Mouse (Mus musculus) midbrain, embryonic 16.5 days (tissue): ENCODE results near the gene Olfr136. TPM values are rescaled to one million over a fixed set of nuclear protein-coding genes. Genes with fewer than 3 reads are reported as not detected.

ENCODE experiments used
- ATAC-seq: fragments of 200-750 bp; cut with Nextera tagmentation; 2 replicates; pipeline ENCODE4 v1.8.0; 2017; ENCODE audit warnings: moderate TSS enrichment
- H3K27ac ChIP-seq: fragments of 300-500 bp; sonication (generic); 2 replicates; pipeline ENCODE4 v1.5.1; 2014; ENCODE audit warnings: mild to moderate bottlenecking, low read length, mixed read lengths
- H3K27me3 ChIP-seq: fragments of 300-500 bp; sonication (generic); 2 replicates; pipeline ENCODE4 v1.6.1; 2014; ENCODE audit warnings: low read depth, low read length, mixed read lengths; ENCODE audit not compliant: control insufficient read depth, insufficient read depth
- H3K36me3 ChIP-seq: fragments of 300-500 bp; sonication (generic); 2 replicates; pipeline ENCODE4 v1.6.1; 2014; ENCODE audit warnings: mild to moderate bottlenecking, low read length, moderate library complexity, mixed read lengths; ENCODE audit not compliant: control insufficient read depth, insufficient read depth
- H3K4me1 ChIP-seq: fragments of 300-500 bp; sonication (generic); 2 replicates; pipeline ENCODE4 v1.6.1; 2014; ENCODE audit warnings: mild to moderate bottlenecking, low read length, mixed read lengths; ENCODE audit not compliant: control insufficient read depth, insufficient read depth
- H3K4me2 ChIP-seq: fragments of 300-500 bp; sonication (generic); 2 replicates; pipeline ENCODE4 v1.6.1; 2014; ENCODE audit warnings: mild to moderate bottlenecking, low read length, mixed read lengths
- H3K4me3 ChIP-seq: fragments of 300-500 bp; sonication (generic); 2 replicates; pipeline ENCODE4 v1.5.1; 2014; ENCODE audit warnings: low read depth, mild to moderate bottlenecking, low read length, moderate library complexity, mixed read lengths
- H3K9ac ChIP-seq: fragments of 300-500 bp; sonication (generic); 2 replicates; pipeline ENCODE4 v1.6.1; 2014; ENCODE audit warnings: low read depth, low read length, mixed read lengths
- H3K9me3 ChIP-seq: fragments of 300-500 bp; sonication (generic); replicated peaks from 2 replicates; pipeline ENCODE4 v1.6.1; 2014; ENCODE audit warnings: mild to moderate bottlenecking, low read length, mixed read lengths; ENCODE audit not compliant: control insufficient read depth, poor library complexity, severe bottlenecking
- polyA plus RNA-seq: library from polyadenylated mRNA; unstranded; fragments of >200 nt; fragmentation: Nextera tagmentation; extraction: Ambion mirVana; gene quantifications from 2 replicates; pipeline ENCODE4 v1.2.1, GENCODE M21; 2015

The Olfr136 gene
- polyA plus RNA-seq, result not detected in 2 replicates

- Histone ChIP-seq H3K36me3 (no peaks in the 10 kb centered on the region), H3K9ac (no peak within 1 kb of the TSS), H3K4me3 (no peak within 1 kb of the TSS), H3K4me2 (no peak within 1 kb of the TSS), H3K9me3 (no peaks in the 10 kb centered on the region), H3K27me3 (no peaks in the 10 kb centered on the region), H3K27ac (no peak within 1 kb of the TSS), H3K4me1 (no peaks in the 10 kb centered on the region)
- ATAC-seq, result no peak
Measured at GRCm38 (mm10) chr17:38329531-38329930, at the start of gene Olfr136. Gene Olfr136, plus strand, starts transcription at chr17:38329831.

- H3K4me2 ChIP-seq, result no peak within 1 kb of the TSS
- ATAC-seq, result no peak
- H3K36me3 ChIP-seq, result no peaks in the 10 kb centered on the region
- 0 out of 2 replicates have a peak, but pooled peaks cover 2% of the 10 kb centered on the region for H3K9me3 ChIP-seq
- H3K27me3 ChIP-seq, result no peaks in the 10 kb centered on the region
- no peak within 1 kb of the TSS for H3K4me3 ChIP-seq
- H3K4me1 ChIP-seq, result no peaks in the 10 kb centered on the region
- H3K27ac ChIP-seq, result no peak within 1 kb of the TSS
- H3K9ac ChIP-seq, result no peak within 1 kb of the TSS
Measured at GRCm38 (mm10) chr17:38307470-38307869, 22.2 kb upstream of the Olfr136 start, which contains the start of gene Olfr137. Gene Olfr137, minus strand, starts transcription at chr17:38307570.

Other genes with a start within 250 kb of the Olfr136 start
- not detected in 2 replicates for gene Olfr131, start 241.1 kb upstream of the Olfr136 start, polyA plus RNA-seq
- not detected in 2 replicates for gene Olfr132, start 195.3 kb upstream of the Olfr136 start, polyA plus RNA-seq
- gene Olfr133, start 184.6 kb upstream of the Olfr136 start, polyA plus RNA-seq, result not detected in 2 replicates
- gene Olfr134, start 158.4 kb upstream of the Olfr136 start, polyA plus RNA-seq, result not detected in 2 replicates
- gene Olfr135, start 125.5 kb upstream of the Olfr136 start, polyA plus RNA-seq, result not detected in 2 replicates
- not detected in 2 replicates for gene Olfr138, start 68.8 kb upstream of the Olfr136 start, polyA plus RNA-seq
- gene Olfr137, start 22.3 kb upstream of the Olfr136 start, polyA plus RNA-seq, result not detected in 2 replicates
- gene Esp36, start 90.4 kb downstream of the Olfr136 start, polyA plus RNA-seq, result not detected in 2 replicates
- not detected in 2 replicates for gene Esp34, start 224.4 kb downstream of the Olfr136 start, polyA plus RNA-seq